Mouse (Mus musculus): ENCODE data around the gene Sparcl1. TPM values are rescaled to one million over a fixed set of nuclear protein-coding genes. Genes with fewer than 3 reads are reported as not detected.
A peak's percentile ranks its signal among the peaks of the same experiment; 100 is the strongest.

Gene Sparcl1
- polyA plus RNA-seq, 1 experiment from 2014 or later = 68.2 TPM

- no peaks in the 10 kb centered on the region for H3K27me3 ChIP-seq
- ATAC-seq (replicated peaks; ENCODE audit: low FRiP score) = no peak
- H3K4me1 ChIP-seq = no peaks in the 10 kb centered on the region
- 31% methylated on average over 1 of the region's 1 CpGs for WGBS
- H3K4me3 ChIP-seq (replicated peaks) = no peak overlapping the region
- no peaks in the 10 kb centered on the region for H3K36me3 ChIP-seq
- H3K27ac ChIP-seq = no peak overlapping the region
- no peak overlapping the region for H3K4me2 ChIP-seq
- no peaks in the 10 kb centered on the region for H3K9me3 ChIP-seq (replicated peaks)
- H3K9ac ChIP-seq = no peak overlapping the region
Measured at GRCm38 (mm10) chr5:104035824-104036223, 77.7 kb downstream of the Sparcl1 start.

- H3K36me3 ChIP-seq = no peaks in the 10 kb centered on the region
- H3K9ac ChIP-seq = no peak overlapping the region
Measured at GRCm38 (mm10) chr5:104035066-104035465, 78.5 kb downstream of the Sparcl1 start.

GRCm38 (mm10) chr5:104032434-104033097, 81.0 kb downstream of the Sparcl1 start:
- Histone ChIP-seq H3K4me3 (replicated peaks) (no peak overlapping the region), H3K9me3 (replicated peaks) (no peaks in the 10 kb centered on the region), H3K9ac (no peak overlapping the region), H3K27me3 (no peaks in the 10 kb centered on the region), H3K4me1 (no peaks in the 10 kb centered on the region), H3K36me3 (no peaks in the 10 kb centered on the region), H3K4me2 (no peak overlapping the region), H3K27ac (no peak overlapping the region)
- no peak for ATAC-seq (replicated peaks; ENCODE audit: low FRiP score)
- 79% methylated on average over 2 of the region's 2 CpGs for WGBS

More at GRCm38 (mm10) chr5:104035066-104035465, 78.5 kb downstream of the Sparcl1 start:
- Histone ChIP-seq H3K4me2 (no peak overlapping the region), H3K4me1 (no peaks in the 10 kb centered on the region), H3K27ac (no peak overlapping the region), H3K27me3 (no peaks in the 10 kb centered on the region), H3K4me3 (replicated peaks) (no peak overlapping the region), H3K9me3 (replicated peaks) (no peaks in the 10 kb centered on the region)
- ATAC-seq (replicated peaks; ENCODE audit: low FRiP score) = no peak

Small RNA genes lying within 50 kb of the gene (microRNA-seq; reads per million reads assigned to microRNA genes)
- 1.9 reads per million, percentile 9 among the genes with 10 or more reads in this experiment for gene Mir5619

Other genes starting within 250 kb of the Sparcl1 start
- gene Klhl8, start 202.5 kb downstream of the Sparcl1 start, polyA plus RNA-seq (2015; fragmentation: Nextera tagmentation; extraction: Ambion mirVana) = 11.0 and 11.7 TPM in 2 replicates
- 0.27 and 0.49 TPM in 2 replicates for gene Hsd17b13, start 136.3 kb downstream of the Sparcl1 start, polyA plus RNA-seq (2015; fragmentation: Nextera tagmentation; extraction: Ambion mirVana)
- gene Hsd17b11, start 91.8 kb downstream of the Sparcl1 start, polyA plus RNA-seq (2015; fragmentation: Nextera tagmentation; extraction: Ambion mirVana) = 7.3 and 8.0 TPM in 2 replicates
- 59.9 and 64.1 TPM in 2 replicates for gene Nudt9, start 67.4 kb downstream of the Sparcl1 start, polyA plus RNA-seq (2015; fragmentation: Nextera tagmentation; extraction: Ambion mirVana)
- 0.38 TPM in 1 of 2 replicates, not detected in the other for gene Gm17660, start 36.1 kb downstream of the Sparcl1 start, polyA plus RNA-seq (2015; fragmentation: Nextera tagmentation; extraction: Ambion mirVana)
- not detected in 2 replicates for gene Dspp, start 57.0 kb upstream of the Sparcl1 start, polyA plus RNA-seq (2015; fragmentation: Nextera tagmentation; extraction: Ambion mirVana)
- 0.06 and 15.6 TPM in 2 replicates for gene Dmp1, start 88.9 kb upstream of the Sparcl1 start, polyA plus RNA-seq (2015; fragmentation: Nextera tagmentation; extraction: Ambion mirVana)
- 0.14 and 160 TPM in 2 replicates for gene Ibsp, start 185.4 kb upstream of the Sparcl1 start, polyA plus RNA-seq (2015; fragmentation: Nextera tagmentation; extraction: Ambion mirVana)
- 0.15 TPM in 1 of 2 replicates, not detected in the other for gene Mepe, start 211.6 kb upstream of the Sparcl1 start, polyA plus RNA-seq (2015; fragmentation: Nextera tagmentation; extraction: Ambion mirVana)